Mouse (Mus musculus): ENCODE data around the gene Pde7b. TPM values are rescaled to one million over a fixed set of nuclear protein-coding genes. Genes with fewer than 3 reads are reported as not detected.
A peak's percentile ranks its signal among the peaks of the same experiment; 100 is the strongest.
"Not testable (repeated sequence)": the region's sequence is repeated elsewhere in the genome, so short reads cannot be mapped to it uniquely, and the experiment has no call there.

The Pde7b gene
- total RNA-seq, 2 experiments from 2014 or later: 12.1 TPM

GRCm38 (mm10) chr10:20550161-20550560 lies 174.7 kb downstream of the Pde7b start:
- DNase-seq (ENCODE audit: low spot score in 2 of 2): no peak

DNA sequence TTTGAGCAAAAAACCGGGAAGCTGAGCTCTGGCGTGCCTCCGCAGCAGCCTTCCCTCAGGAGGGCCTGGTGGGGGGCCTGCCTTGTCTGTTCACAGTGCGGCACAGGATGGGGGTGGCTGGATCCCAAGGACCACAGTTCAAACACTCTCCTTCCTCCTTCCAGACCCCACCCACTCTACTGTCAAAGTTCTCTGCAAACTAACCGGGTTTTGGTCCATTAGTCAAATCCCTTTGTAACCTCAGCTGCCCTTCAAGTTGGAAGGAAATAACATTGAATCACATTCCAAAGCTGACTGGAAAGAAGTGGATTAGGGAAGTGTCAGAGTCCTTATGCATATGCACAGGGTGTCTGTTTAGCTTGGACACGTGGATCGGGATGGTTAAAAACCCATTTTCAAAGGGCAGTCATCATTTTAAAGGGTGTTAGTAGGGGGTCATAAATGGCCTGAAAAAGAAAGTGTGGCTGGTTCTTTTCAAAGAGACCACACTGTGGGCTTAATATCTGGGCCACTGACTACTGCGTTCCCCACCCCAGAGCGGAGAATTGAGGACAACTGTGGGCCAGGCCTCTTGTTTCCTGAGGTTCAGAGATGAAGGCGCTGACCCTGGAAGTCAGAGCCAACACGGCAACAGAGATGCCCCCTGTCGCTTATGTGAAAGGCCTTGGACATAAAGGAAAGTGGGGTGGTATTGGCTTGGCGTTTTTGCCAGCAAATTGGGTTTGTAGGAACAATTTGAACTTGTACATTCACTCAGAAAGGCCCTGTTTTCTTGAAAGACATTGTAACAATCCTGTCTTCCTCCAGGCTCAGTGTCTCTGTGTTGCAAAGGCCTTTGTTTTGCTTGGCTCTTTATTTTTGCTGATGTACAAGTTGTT lies 175.8 kb downstream of the Pde7b start:
- no peak for DNase-seq (ENCODE audit: low spot score in 2 of 2)

DNA sequence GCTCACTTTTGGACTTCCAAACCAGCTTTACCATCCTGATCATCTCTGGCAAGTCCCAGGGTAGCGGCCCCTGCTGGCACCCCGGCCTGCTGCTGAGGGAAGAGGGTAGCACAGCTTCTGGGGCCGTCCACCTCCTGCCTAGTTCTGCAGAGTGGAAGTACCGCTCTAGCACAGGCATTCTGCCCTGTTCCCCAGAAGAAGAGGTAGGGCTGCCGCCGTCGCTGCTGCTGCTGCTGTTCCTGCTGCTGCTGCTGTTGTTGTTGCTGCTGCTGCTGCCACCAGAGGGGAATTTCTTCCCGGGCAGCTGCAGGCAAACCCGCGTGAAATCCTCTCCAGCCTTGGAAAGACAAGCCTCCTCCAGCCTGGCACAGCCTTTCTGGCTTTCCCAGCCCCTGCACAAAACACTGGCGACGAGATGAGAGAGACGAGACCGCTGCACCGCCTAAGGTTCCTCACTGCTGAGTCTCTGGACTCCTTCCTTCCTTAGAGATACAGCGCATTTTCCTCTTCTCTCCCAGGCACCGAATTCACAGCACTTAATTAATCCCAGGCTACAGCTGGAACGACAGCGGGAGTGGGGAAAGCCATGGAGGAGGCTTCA lies 176.8 kb downstream of the Pde7b start:
- DNase-seq (ENCODE audit: low spot score in 2 of 2): peak; percentile 28 to 51

GRCm38 (mm10) chr10:20543121-20543520 lies 181.8 kb downstream of the Pde7b start:
- DNase-seq (ENCODE audit: low spot score in 2 of 2): no peak

DNA sequence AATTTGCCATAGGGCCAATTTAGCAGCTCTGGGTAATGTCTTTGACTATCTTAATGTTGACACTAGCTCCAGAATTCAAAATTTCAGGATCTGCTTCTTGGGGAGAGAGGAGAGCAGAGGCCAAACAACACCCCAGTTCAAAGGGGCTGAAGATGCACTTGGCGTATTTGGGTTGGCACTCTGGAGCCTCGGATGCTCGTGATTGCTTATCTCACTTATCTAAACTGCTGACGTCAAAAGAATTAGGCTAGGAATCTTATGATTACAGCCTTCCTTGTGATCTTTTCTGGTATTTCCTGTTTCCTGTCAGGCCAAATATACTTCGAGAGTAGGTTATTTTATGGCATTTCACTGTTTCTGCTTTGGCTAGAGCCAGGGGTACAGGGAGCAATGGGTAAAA lies 191.1 kb downstream of the Pde7b start:
- DNase-seq (ENCODE audit: low spot score in 2 of 2): no peak

DNA sequence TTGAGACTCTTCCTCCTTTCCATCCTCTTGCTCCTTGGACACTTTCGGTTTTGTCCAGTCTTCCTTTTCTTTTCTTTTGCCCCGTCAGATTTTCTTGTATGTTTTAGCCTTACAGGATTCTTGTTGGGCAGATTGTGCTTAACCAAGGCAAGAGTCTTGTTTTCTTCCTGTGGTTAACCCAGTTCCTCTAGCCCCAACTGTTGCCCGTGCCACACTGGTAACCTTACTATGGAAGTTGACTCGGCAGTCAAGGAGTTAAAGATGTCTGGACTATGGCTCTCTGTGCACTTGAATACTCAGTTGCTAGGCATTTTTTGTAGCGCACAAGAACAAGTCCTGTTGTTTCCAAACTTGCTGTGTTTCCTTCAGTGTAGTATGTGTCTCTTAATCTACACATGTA lies 193.0 kb downstream of the Pde7b start:
- DNase-seq (ENCODE audit: low spot score in 2 of 2): no peak

DNA sequence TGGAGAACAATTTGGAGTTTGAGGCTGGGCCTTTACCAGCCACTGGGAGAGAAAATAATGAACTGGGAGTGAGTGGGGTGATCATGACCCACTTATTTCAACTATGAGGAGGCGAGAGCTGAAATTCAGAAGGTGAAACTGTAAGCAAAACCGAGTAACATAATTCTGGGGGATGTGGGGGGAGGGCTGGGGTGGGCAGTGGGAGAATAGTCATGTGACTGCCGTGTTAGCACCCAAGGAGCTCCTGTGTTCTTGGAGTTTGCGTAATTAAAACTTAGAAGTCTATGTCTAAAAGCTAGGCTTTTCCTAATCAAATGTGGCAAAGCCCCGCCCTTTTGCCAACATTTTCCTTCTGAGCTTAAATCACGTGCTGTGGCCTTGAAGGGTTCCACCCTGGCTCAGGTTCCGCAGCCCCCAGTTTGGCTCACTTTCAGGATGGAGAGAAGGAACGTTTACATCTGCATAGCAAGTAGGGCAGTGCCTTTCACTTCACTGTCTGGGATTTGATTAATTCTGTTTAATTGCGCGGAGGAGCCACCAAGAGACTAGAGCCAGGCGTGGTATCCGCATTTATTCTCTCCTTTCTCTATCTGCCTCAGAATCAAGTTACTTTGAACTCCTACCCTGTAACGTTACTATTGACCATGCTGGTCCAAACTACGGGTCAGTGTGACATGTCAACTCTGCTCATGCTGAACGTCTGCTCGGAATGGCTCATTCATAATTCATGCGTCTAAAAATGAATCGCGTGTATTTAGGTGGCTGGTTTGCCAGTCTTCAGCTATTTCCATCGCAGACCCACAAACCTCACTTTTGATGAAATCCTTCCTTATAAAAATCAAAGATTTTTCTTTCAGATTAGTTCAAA lies 196.1 kb downstream of the Pde7b start:
- peak; percentile 19 to 41 for DNase-seq (ENCODE audit: low spot score in 2 of 2)

DNA sequence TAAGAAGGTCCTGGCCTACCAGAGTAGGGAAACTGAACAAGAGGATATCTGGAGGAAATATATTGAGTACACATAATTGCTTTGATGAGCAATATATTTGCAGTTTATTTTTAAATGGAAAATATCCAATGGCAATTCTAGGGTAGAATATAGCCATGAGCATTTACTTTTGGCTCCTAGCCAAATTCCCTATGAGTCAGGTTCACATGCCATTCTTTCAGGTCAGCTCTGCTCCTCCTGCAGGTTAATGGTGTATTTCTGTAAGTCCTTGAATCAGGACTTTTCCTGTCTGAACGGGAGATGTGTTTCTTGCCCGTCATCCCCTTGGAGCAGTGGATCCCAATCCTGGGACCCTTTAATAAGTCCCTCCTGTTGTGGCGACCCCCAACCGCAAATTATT lies 197.1 kb downstream of the Pde7b start:
- DNase-seq (ENCODE audit: low spot score in 2 of 2): no peak

- no peak for DNase-seq (ENCODE audit: low spot score in 2 of 2)
Observed at GRCm38 (mm10) chr10:20518529-20518889, 206.4 kb downstream of the Pde7b start.

DNA sequence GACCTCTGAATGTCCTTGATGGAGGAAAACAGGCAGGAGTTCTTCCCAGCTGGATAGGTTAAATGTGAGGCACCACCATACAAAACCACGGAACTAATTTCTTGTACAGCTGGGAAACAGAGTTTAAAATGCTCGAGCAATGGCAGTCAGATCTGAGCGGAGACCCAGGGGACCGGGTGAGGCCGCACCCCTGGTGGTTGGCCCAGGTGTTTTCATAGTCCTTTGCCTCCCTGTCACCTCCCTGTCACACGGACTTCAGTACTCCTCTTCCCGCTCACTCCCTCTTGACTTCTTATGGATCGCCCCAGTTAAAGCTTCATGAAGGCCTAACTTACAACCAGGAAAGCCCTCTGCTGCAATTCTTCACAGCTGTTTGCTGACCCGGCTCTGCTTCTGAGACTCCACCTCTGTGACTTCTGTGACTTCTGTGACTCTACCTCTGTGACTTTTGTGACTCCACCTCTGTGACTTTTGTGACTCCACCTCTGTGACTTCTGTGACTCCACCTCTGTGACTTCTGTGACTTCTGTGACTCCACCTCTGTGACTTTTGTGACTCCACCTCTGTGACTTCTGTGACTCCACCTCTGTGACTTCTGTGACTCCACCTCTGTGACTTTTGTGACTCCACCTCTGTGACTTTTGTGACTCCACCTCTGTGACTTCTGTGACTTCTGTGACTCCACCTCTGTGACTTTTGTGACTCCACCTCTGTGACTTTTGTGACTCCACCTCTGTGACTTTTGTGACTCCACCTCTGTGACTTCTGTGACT lies 206.9 kb downstream of the Pde7b start:
- DNase-seq (ENCODE audit: low spot score in 2 of 2): not testable (repeated sequence)

DNA sequence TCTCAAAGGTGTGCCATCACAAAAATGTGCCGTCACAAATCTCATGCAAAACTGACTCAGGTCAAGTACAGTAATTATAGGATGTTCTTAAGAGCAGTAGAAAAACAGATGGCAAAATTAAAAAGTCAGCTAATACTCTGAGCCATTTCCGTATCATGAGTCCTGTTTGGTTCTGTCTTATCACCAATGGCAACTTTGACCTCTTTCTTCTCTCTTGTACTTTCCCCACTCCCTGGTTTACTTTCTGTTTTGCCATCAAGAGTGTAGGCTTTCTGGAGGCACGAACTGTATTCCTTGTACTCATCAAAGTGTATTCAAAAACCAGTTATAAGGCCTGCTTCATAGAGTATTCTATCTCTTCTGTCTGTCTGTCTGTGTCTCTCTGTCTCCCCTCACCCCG lies 211.0 kb downstream of the Pde7b start:
- DNase-seq (ENCODE audit: low spot score in 2 of 2): no peak

GRCm38 (mm10) chr10:20513461-20513860 lies 211.4 kb downstream of the Pde7b start:
- no peak for DNase-seq (ENCODE audit: low spot score in 2 of 2)

- DNase-seq (ENCODE audit: low spot score in 2 of 2): no peak
Observed at GRCm38 (mm10) chr10:20509819-20510218, 215.1 kb downstream of the Pde7b start.

GRCm38 (mm10) chr10:20508497-20508896 lies 216.4 kb downstream of the Pde7b start:
- no peak for DNase-seq (ENCODE audit: low spot score in 2 of 2)

DNA sequence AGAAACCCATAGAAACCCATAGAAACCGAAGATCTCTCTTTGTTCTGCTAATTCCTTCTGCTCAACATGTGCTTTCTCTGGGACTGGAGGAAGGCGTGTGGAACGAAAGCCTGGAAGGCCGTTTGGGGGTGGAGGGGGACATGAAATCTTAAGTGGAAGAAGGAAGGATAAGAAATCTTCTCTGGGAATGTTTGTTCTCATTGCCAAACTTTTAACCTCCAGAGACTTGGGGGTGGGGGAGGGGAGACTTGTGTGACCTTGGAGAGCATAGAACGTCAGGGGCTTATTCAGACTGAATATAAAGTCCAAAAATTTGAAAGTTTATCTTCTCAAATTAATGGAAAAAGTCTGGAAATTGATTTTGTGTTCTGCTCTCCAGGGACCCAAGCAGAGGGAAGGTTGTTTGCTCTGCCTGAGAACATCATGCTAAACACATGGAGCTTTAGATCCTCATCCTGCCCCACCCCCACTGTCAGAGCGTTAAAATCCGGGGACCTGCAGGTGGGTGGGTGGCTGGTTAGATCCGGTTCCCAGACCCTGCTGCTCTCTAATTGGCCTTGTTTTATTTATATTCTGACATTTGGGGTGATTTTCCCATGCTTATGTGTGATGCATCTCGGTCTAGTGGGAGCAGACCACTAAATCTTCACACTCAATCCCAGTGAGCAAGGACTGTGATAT lies 217.0 kb downstream of the Pde7b start:
- DNase-seq (ENCODE audit: low spot score in 2 of 2): no peak

DNA sequence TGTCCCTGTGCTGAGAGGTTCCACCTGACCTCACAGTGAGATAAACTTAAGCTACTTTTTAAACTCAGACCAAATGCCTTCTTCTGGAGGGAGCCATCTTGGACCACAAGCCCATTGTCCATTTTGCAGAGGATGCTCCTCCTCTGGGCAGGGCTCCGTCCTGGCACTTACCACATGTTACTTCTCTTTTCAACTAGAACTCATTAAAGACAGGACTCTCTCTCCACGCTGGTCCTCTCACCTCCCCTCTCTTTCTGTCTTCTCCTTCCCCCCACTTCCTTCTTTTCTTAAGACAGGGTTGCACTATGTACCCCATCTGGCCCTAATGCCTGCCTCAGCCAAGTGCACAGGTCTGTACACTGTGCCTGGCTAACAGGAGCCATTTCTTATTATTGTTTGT lies 217.8 kb downstream of the Pde7b start:
- no peak for DNase-seq (ENCODE audit: low spot score in 2 of 2)

- no peak for DNase-seq (ENCODE audit: low spot score in 2 of 2)
Observed at GRCm38 (mm10) chr10:20505454-20505853, 219.4 kb downstream of the Pde7b start.

DNA sequence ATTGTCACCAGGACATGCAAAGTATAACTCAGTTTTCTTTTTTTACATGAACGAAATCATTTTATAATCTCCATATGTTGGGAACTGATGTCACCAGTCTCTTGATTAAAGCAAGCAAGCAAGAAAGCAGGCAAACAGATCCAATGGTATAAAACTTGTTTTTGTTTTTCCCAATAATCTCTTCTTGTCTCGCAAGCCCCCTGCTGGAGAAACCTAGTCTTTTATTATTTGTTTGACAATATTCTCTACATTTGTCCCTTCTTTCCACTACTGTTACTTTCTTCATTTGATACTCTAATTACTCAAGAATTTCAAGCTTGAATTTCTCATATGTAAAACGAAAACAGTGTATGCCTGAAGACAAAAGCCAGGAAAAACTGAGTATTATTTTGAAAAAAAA lies 220.1 kb downstream of the Pde7b start:
- no peak for DNase-seq (ENCODE audit: low spot score in 2 of 2)

GRCm38 (mm10) chr10:20503265-20504025 lies 221.4 kb downstream of the Pde7b start:
- DNase-seq (ENCODE audit: low spot score in 2 of 2): no peak

- no peak for DNase-seq (ENCODE audit: low spot score in 2 of 2)
Observed at GRCm38 (mm10) chr10:20501221-20501620, 223.7 kb downstream of the Pde7b start.

Measured in layer of hippocampus, postnatal 10 days (tissue).